Mouse (Mus musculus) ES-Bruce4 (cell line): ENCODE data around the gene Hfm1.

Source experiments
- CTCF ChIP-seq: IDR thresholded peaks from one replicate; pipeline ENCODE4 v1.8.1; 2011; ENCODE audit warnings: low read depth, low read length
- POLR2A ChIP-seq: IDR thresholded peaks from one replicate; pipeline ENCODE4 v1.8.1; 2011; ENCODE audit warnings: low read length; ENCODE audit not compliant: insufficient read depth

DNA sequence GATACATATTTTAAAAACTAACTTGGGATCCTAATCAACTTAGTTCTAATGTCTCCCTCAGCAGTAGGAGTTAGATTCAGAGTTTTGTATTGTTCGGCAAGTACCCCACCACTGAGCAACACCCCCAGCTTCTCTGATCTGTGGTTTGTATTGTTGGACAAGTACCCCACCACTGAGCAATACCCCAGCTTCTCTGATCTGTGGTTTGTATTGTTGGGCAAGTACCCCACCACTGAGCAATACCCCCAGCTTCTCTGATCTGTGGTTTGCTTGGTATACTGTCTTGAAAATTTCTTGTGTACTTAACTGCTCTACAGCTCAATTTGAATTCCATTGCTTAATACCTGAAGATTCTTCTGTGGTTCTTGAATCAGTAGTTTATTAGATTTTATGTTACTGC, 41.5 kb upstream of the Hfm1 start:
- TF ChIP-seq CTCF, result no peak
- TF ChIP-seq POLR2A, result no peak
